ENCODE assay signal across 23 mouse cellular contexts in genomic region chr10:35328319-35328862, GRCm38 (mm10).
DNase-seq lines count a peak whose midpoint lies in the region; ATAC-seq and TF ChIP-seq lines count a peak whose summit lies in the region.
"Had no signal": no experiment of that assay in that cellular context is flagged by ENCODE, and none has a peak within 500 bp of the region (broad histone marks: within the 10 kb centered on the region; RNA-seq: fewer than 3 reads in every experiment).

No protein-coding gene starts in this region.

- no peak for ATAC-seq in intestine, postnatal 0 days
- ATAC-seq in intestine, embryonic 15.5 days: no peak
- peak; percentile 79; the same call in 1 of the 2 replicates for ATAC-seq in lung, embryonic 14.5 days (ENCODE audit: insufficient read depth)
- ATAC-seq: CD4-positive, CD25-positive, alpha-beta regulatory T cell, adult 4 months; forebrain, embryonic 16.5 days had no signal

- no peaks in the 10 kb centered on the region for H3K36me3 ChIP-seq in intestine, postnatal 0 days (ENCODE audit: control insufficient read depth, insufficient read depth)
- no peaks in the 10 kb centered on the region for H3K36me3 ChIP-seq in intestine, embryonic 15.5 days
- no peaks in the 10 kb centered on the region for H3K36me3 ChIP-seq in lung, embryonic 14.5 days (ENCODE audit: insufficient read depth)
- H3K36me3 ChIP-seq: embryonic facial prominence, embryonic 12.5 days; forebrain, embryonic 12.5 days; G1E; heart, embryonic 10.5 days; hindbrain, embryonic 12.5 days had no signal

- no peak overlapping the region for H3K4me3 ChIP-seq in intestine, postnatal 0 days (ENCODE audit: low read depth, low read length)
- H3K4me3 ChIP-seq in intestine, embryonic 15.5 days (replicated peaks): no peak overlapping the region
- no peak overlapping the region for H3K4me3 ChIP-seq in lung, embryonic 14.5 days (ENCODE audit: low read depth, low read length)
- no peak overlapping the region for H3K4me3 ChIP-seq in layer of hippocampus, adult 2 months
- H3K4me3 ChIP-seq: embryonic facial prominence, embryonic 12.5 days; forebrain, embryonic 12.5 days; heart, embryonic 10.5 days; hindbrain, embryonic 12.5 days had no signal

- H3K9me3 ChIP-seq in intestine, postnatal 0 days (ENCODE audit: control insufficient read depth): no peaks in the 10 kb centered on the region
- no peaks in the 10 kb centered on the region for H3K9me3 ChIP-seq in intestine, embryonic 15.5 days
- no peaks in the 10 kb centered on the region for H3K9me3 ChIP-seq in lung, embryonic 14.5 days (ENCODE audit: low read depth, low read length)
- H3K9me3 ChIP-seq: embryonic facial prominence, embryonic 12.5 days; forebrain, embryonic 12.5 days; G1E; heart, embryonic 10.5 days; hindbrain, embryonic 12.5 days had no signal

- H3K27ac ChIP-seq in intestine, postnatal 0 days (ENCODE audit: low read depth, low read length): no peak overlapping the region
- no peak overlapping the region for H3K27ac ChIP-seq in intestine, embryonic 15.5 days
- no peak overlapping the region for H3K27ac ChIP-seq in lung, embryonic 14.5 days (ENCODE audit: low read depth)
- H3K27ac ChIP-seq in layer of hippocampus, adult 2 months: no peak overlapping the region
- H3K27ac ChIP-seq: embryonic facial prominence, embryonic 12.5 days; forebrain, embryonic 12.5 days; heart, embryonic 10.5 days; hindbrain, embryonic 12.5 days had no signal

- H3K4me2 ChIP-seq in intestine, postnatal 0 days (replicated peaks; ENCODE audit: low read depth): no peak overlapping the region
- no peak overlapping the region for H3K4me2 ChIP-seq in intestine, embryonic 15.5 days (replicated peaks)
- H3K4me2 ChIP-seq in lung, embryonic 14.5 days: no peak overlapping the region
- H3K4me2 ChIP-seq: embryonic facial prominence, embryonic 12.5 days; forebrain, embryonic 12.5 days; hindbrain, embryonic 12.5 days had no signal

- H3K9ac ChIP-seq in intestine, postnatal 0 days (ENCODE audit: low read depth, low read length): no peak overlapping the region
- no peak overlapping the region for H3K9ac ChIP-seq in intestine, embryonic 15.5 days
- no peak overlapping the region for H3K9ac ChIP-seq in lung, embryonic 14.5 days
- H3K9ac ChIP-seq: embryonic facial prominence, embryonic 12.5 days; forebrain, embryonic 12.5 days; hindbrain, embryonic 12.5 days had no signal

- H3K4me1 ChIP-seq in intestine, postnatal 0 days (replicated peaks; ENCODE audit: control insufficient read depth, insufficient read depth, low read length): no peaks in the 10 kb centered on the region
- H3K4me1 ChIP-seq in intestine, embryonic 15.5 days (replicated peaks): no peaks in the 10 kb centered on the region
- no peaks in the 10 kb centered on the region for H3K4me1 ChIP-seq in lung, embryonic 14.5 days (ENCODE audit: insufficient read depth)
- H3K4me1 ChIP-seq: embryonic facial prominence, embryonic 12.5 days; forebrain, embryonic 12.5 days; heart, embryonic 10.5 days; hindbrain, embryonic 12.5 days had no signal

- 68% methylated on average over 2 of the region's 2 CpGs for WGBS in intestine, postnatal 0 days
- 69% methylated on average over 2 of the region's 2 CpGs for WGBS in intestine, embryonic 15.5 days
- 53% methylated on average over 2 of the region's 2 CpGs for WGBS in lung, embryonic 14.5 days

- TF ChIP-seq CTCF in intestine, postnatal 0 days (IDR thresholded peaks at IDR 0.05; ENCODE audit: low read depth): 0 out of 2 replicates have a peak, but pooled peaks have one; percentile 26
- TF ChIP-seq CTCF in lung, embryonic 14.5 days (IDR thresholded peaks at IDR 0.05; ENCODE audit: low read depth): 0 out of 2 replicates have a peak, but pooled peaks have one; percentile 13
- TF ChIP-seq CTCF in layer of hippocampus, adult 2 months (conservative IDR thresholded peaks at IDR 0.05): no peak

- no peaks in the 10 kb centered on the region for H3K27me3 ChIP-seq in intestine, postnatal 0 days (replicated peaks; ENCODE audit: control insufficient read depth, insufficient read depth, low read length)
- no peaks in the 10 kb centered on the region for H3K27me3 ChIP-seq in intestine, embryonic 15.5 days (replicated peaks)
- H3K27me3 ChIP-seq in lung, embryonic 14.5 days (ENCODE audit: insufficient read depth, low read length): no peaks in the 10 kb centered on the region
- H3K27me3 ChIP-seq: embryonic facial prominence, embryonic 12.5 days; forebrain, embryonic 12.5 days; hindbrain, embryonic 12.5 days had no signal

- peak; percentile 6 for DNase-seq in embryo, embryonic 10.5 days (ENCODE audit: low spot score)
- DNase-seq in embryo, embryonic 9.5 days (ENCODE audit: extremely low spot score): no peak
- peak; percentile 67 for DNase-seq in lung, embryonic 14.5 days
- no peak for DNase-seq in lung, postnatal 4 days
- DNase-seq in layer of hippocampus, adult 2 months (ENCODE audit: low spot score in 2 of 2): no peak
- DNase-seq: adrenal gland, adult 8-10 months; adrenal gland, postnatal 36 days; B cell, adult 2 months; cerebellum, adult 2 months; cerebellum, postnatal 10 days; gastrocnemius, postnatal 10 days; heart, adult 18-20 months; heart, postnatal 10 days; heart, postnatal 4 days had no signal

Comparison
In these comparisons a context has a peak if more than half of its experiments do, and no peak if none do; other contexts are left out.
1. DNase-seq: peak in embryo, embryonic 10.5 days (single experiment) and lung, embryonic 14.5 days (single experiment); none in embryo, embryonic 9.5 days (single experiment), lung, postnatal 4 days (0 of 2) and layer of hippocampus, adult 2 months (0 of 2).